Mouse (Mus musculus) testis, adult 2 months (tissue): ENCODE data around the gene Ago1.

Source experiments
- CTCF ChIP-seq: fragments of 200-500 bp; IDR thresholded peaks from 2 replicates; pipeline ENCODE4 v1.5.1; 2012; ENCODE audit warnings: low read depth, mild to moderate bottlenecking, inconsistent platforms, low read length, moderate library complexity; ENCODE audit not compliant: control insufficient read depth, insufficient read depth, insufficient replicate concordance
- POLR2A ChIP-seq: fragments of 200-500 bp; IDR thresholded peaks from 2 replicates; pipeline ENCODE4 v1.6.1; 2012; ENCODE audit warnings: low read depth, mild to moderate bottlenecking, inconsistent platforms, low read length, moderate library complexity; ENCODE audit not compliant: control insufficient read depth

GRCm38 (mm10) chr4:126511013-126511412, 42.6 kb upstream of the Ago1 start:
- TF ChIP-seq CTCF, result no peak
- TF ChIP-seq POLR2A, result no peak
